Mouse (Mus musculus) adrenal gland, postnatal 4 days (tissue): ENCODE data around the gene Foxa1. TPM values are rescaled to one million over a fixed set of nuclear protein-coding genes. Genes with fewer than 3 reads are reported as not detected.

ENCODE experiments used
- DNase-seq, 2 experiments: peaks; one replicate each; pipeline ENCODE4 v3.0.0; 2021 to 2022; ENCODE audit warnings: low spot score in 2 of 2, mixed read lengths in 2 of 2
- total RNA-seq, 2 experiments: library from RNA; stranded (reverse); gene quantifications; 2 replicates each; pipeline ENCODE4 v1.2.3; 2021

Gene Foxa1
- total RNA-seq, 2 experiments from 2014 or later: 0.45 TPM; not detected in 1

GRCm38 (mm10) chr12:57541931-57542745 is 4.6 kb downstream of the Foxa1 start:
- no peak for DNase-seq

- DNase-seq: no peak
Observed at GRCm38 (mm10) chr12:57541118-57541517, 5.6 kb downstream of the Foxa1 start.

DNA sequence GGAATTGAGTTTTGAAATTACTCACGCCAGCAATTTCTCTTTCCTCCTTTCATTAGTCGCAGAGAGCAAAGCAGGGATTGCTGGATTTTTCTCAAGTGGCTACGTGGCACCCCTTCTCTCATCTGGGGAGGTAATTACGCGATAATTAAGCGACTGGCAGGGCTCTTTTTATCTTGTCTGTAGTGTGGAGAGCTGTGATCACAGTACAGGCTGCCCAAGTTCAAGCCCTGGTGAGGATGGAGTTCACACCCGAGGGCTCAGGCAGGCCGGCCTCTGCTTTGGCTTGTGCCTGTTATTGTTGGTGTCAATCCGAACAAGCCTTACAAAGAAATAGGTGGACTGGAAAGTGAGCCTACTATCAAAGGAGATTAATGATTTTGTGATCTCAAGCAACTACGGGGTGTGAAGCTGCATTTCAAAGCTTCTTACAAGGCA is 7.1 kb downstream of the Foxa1 start:
- no peak for DNase-seq

DNA sequence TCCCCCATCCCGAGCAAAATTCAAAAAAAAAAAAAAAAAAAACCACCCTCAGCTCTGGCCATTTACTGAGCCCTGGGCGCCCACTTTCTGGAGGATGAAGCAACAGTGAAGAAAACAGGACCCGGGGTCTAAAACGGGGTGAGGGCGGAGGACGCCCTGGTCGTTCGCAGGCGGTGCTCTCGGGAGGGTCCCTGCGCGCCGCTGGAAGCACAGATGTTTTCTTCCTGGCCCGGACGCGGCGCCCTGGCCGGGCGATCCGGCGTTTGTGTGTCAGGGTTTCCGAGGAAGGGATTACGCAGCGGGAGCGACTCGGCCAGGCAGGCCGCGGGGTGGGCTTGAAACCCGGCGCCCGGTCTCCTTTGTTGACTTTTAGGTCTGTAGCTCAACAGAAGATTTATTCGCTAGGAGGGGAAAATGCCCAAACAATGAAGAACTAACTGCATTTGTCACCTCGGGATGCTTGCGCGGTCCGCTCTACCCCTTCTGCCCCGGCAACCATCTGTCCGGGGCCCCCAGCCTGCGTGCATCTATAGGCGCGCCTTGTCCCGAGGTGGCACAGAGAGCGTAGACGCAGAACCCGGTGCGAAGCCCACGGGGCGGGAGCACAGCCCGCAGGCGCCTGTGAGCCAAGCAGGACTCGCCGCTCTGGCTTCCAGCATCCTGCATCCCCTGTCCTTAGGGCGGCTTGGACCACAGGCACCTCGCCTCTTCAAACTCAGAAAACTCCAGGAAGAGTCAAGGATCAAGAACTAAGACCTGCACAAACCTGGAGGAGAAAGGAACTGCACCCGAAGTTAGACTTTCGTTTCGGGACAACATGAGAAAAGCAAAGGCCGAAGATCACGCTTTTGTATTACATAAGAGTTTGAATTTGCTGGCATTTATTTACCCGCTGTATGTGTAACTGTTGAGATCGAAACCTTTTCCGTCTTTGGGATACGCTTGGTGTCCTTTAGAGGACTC is 7.8 kb downstream of the Foxa1 start:
- no peak for DNase-seq

DNA sequence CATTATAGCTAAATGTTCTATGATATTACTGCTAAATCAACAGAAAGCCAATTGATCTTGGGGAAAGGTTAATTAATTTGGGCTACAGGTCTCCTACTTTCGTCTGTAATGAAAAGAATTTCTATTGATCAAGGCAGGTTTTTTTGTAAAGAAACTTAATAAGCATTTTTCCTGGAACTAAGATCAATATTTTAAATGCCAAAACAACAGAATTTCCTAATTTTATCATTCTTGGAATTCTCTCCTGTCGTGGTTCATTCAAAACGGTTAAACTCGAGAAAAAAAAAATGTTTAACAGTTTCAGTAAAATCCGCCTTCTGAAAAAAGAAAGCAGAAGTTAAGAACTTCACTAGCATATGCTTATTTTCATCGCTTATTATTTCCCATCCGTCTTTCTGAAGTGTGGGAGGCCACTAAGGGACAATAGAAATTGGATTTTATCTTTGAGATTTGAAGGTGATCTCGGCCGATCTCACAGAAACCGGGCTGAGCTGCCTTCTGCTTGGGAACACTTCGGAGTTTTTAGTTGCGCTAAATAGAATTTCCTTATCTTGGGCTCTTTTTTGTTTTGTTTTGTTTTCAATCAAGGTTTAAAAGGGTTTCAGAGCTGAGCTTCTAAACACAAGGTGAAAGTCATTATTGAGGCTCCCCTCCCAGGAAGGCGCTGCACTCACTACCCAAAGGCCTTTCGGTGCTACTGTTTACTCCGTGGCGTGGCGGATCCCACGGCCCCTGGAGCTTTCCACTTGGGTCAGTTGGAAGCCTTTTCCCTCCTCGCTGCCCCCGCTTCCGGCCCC is 8.7 kb downstream of the Foxa1 start:
- DNase-seq: no peak

DNA sequence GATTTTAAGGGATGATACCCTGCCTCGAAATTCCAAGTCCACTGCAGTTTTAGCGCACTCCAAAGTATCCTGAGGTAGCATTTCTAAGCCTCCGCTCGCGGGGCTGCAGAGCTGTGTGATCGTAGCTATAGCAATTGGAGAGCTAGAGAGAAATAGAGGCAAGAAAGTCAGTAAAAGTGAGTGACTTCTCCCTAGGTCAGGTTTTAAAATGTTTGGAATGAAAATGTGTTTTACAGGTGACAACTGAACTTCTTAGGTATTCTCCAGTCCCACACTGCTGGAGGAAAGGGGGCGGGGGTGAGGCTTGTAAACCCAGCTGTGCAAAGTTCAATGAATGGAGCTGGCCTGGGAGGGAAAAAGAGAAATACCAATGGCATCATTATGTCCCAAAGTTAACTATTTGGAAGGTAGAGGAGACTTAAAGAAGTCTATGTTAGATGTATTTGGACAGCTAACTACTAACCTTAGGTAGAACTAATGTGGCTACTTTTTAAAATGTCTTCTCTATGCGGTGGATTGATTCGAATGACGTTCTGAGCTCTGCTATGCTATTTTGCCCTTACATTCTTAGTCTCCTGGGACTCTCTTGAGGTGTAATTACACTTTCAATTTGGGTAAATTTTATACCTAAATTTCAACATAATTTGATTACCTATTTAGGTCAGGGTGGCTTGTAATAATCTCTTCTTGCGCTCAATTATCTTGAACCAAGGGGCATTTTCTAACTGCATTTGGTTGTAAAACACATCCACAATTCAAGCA is 9.6 kb downstream of the Foxa1 start:
- DNase-seq: no peak

- no peak for DNase-seq
Observed at GRCm38 (mm10) chr12:57536056-57536908, 10.4 kb downstream of the Foxa1 start.

GRCm38 (mm10) chr12:57534879-57535611 is 11.7 kb downstream of the Foxa1 start:
- no peak for DNase-seq

GRCm38 (mm10) chr12:57534517-57534878 is 12.2 kb downstream of the Foxa1 start:
- no peak for DNase-seq

- no peak for DNase-seq
Observed at GRCm38 (mm10) chr12:57530474-57530873, 16.2 kb downstream of the Foxa1 start.

DNA sequence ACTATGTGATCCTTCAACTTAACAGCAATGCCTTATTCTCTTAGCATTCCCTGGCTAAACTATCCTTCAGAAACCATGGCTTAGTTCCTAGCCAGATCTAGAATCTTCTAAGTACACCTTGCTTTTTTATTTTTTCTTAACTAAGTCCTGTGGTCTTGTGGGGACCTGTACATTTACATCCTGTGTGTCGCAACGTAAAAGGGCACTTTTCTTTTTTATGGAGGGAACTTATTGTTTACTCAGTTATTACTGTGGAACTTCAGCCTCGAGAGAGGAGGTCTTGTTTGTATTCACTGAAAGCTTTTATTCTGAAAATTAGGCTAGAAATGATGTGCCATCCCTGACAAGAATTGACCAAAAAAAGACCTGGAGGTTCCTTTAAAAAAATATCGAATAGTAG is 18.4 kb downstream of the Foxa1 start:
- no peak for DNase-seq

DNA sequence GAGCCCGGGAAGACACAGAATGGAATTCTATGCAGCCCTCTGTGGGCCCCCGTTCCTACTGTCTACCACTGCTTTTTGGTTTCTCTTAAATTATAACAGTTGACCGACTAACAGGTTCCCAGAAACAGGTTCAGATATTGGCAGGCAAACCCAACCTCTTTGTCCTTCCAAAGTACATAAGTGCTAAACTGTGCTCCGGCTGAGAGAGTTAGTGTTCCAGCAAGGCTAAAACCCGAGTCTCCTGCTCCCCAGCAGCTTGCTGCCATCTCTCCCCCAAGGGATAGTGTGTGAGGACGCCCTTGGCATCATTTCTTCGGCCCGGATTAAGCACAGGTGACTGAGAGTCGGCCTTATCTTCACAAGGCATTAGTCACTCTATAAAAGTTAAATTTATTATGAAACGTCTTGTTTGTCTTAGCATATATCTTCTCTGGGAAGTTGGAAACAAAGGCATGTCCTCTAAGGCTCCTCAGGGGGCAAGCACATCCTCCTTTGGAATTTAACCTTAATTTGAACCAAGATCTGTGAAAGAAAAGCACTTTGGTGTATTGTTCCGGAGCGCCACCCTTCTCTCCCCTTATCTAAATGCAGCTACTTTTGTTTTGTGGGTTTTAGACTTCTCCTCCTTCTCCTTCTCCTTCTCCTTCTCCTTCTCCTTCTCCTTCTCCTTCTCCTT is 30.9 kb downstream of the Foxa1 start:
- no peak for DNase-seq

DNA sequence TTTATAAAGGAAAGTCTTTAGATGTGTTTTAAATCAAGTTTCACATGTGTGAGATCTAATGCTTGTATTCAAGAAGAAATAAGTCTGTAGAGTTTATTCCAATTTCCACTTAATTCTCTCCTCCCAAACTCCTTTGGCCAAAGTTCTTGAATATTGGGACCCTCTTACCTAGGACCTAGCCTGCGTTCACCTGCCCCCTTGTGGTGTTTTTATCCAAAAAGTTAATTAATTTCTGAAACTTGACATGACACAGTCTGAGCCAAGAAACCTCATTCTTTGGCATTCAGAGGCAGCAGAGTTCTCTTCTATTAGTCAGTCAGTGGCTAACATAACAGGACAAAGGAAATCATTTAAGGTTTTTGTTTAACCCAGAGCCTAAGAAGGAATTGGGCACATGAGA is 32.2 kb downstream of the Foxa1 start:
- no peak for DNase-seq

DNA sequence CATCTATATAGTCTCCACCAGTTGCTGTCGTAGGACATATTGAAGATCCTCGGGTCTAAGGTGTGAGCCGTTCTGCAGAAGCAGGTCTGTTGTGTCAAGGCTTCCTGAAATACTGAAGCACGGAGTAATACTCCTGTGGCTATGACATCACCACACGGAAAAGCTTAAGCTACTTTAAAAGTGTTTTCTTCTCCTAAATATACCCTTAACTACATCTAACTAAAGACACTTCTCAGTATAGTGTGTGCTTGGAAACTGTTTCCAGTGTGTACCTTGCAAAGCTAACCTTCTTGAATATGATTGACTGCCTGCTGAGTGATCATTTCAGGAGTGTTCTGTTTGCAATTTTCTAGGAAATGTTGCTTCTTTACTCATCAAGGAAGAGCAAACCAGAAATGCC is 35.2 kb downstream of the Foxa1 start:
- DNase-seq: no peak

DNA sequence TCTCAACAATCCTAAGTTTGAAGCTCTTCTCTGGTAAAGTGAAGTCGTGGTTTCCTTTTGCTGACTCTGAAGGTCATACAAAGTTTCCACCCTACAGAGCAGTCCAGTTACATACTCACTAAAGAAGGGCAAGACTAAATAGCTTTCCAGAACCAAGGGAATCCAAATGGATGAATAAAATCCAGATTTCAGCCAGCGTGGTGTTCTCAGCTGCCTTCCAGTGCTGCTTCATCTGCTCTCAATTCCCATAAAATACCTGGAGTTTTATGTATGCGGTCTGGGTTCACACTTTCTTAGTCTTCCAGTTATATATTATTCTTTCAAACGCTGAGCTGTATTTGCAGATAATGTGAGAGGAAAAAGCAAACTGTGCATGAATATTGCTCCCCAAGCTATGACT is 35.6 kb downstream of the Foxa1 start:
- DNase-seq: no peak

- no peak for DNase-seq
Observed at GRCm38 (mm10) chr12:57509726-57510125, 37.0 kb downstream of the Foxa1 start.

GRCm38 (mm10) chr12:57508938-57509337 is 37.8 kb downstream of the Foxa1 start:
- DNase-seq: no peak

DNA sequence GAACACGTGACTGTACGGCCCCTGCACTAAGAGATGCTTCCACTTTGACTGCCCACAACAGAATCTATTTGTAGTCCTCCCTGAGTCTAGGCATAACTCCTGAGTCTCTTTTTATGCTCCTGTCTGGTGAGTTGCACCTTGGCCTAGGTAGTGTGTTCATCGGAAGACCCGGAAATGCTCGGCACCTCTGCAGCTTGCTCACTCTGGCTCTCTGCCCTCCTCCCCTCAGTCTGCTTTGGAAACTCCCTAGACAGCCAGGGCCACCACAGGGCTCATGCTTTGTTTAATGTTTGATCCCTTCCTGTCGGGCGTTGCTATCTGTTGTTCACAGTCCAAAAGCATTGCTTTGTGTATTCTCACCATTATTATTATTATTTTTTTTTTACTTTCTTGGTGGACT is 41.4 kb downstream of the Foxa1 start:
- no peak for DNase-seq
